Mouse (Mus musculus) hindbrain, embryonic 16.5 days (tissue): ENCODE data around the gene Tarbp2. TPM values are rescaled to one million over a fixed set of nuclear protein-coding genes. Genes with fewer than 3 reads are reported as not detected.

Source experiments
- ATAC-seq: fragments of 200-750 bp; cut with Nextera tagmentation; 2 replicates; pipeline ENCODE4 v1.8.0; 2017; ENCODE audit warnings: moderate TSS enrichment, moderate library complexity
- H3K27ac ChIP-seq: fragments of 300-500 bp; sonication (generic); 2 replicates; pipeline ENCODE4 v1.5.1; 2014; ENCODE audit warnings: low read depth, mild to moderate bottlenecking, control low read depth, low read length, moderate library complexity
- H3K27me3 ChIP-seq: fragments of 300-500 bp; sonication (generic); replicated peaks from 2 replicates; pipeline ENCODE4 v1.6.1; 2014; ENCODE audit warnings: low read length; ENCODE audit not compliant: control insufficient read depth, insufficient read depth
- H3K36me3 ChIP-seq: fragments of 300-500 bp; sonication (generic); 2 replicates; pipeline ENCODE4 v1.6.1; 2014; ENCODE audit warnings: mild to moderate bottlenecking, low read length, moderate library complexity, mixed read lengths; ENCODE audit not compliant: control insufficient read depth, insufficient read depth
- H3K4me1 ChIP-seq: fragments of 300-500 bp; sonication (generic); 2 replicates; pipeline ENCODE4 v1.6.1; 2014; ENCODE audit warnings: low read depth, low read length; ENCODE audit not compliant: control insufficient read depth, insufficient read depth
- H3K4me2 ChIP-seq: fragments of 300-500 bp; sonication (generic); 2 replicates; pipeline ENCODE4 v1.6.1; 2014; ENCODE audit warnings: mild to moderate bottlenecking, low read length, control low read depth, moderate library complexity
- H3K4me3 ChIP-seq: fragments of 300-500 bp; sonication (generic); 2 replicates; pipeline ENCODE4 v1.5.1; 2014; ENCODE audit warnings: mild to moderate bottlenecking, low read length, control low read depth, moderate library complexity
- H3K9ac ChIP-seq: fragments of 300-500 bp; sonication (generic); 2 replicates; pipeline ENCODE4 v1.6.1; 2014; ENCODE audit warnings: low read depth, mild to moderate bottlenecking, control low read depth, low read length, moderate library complexity
- H3K9me3 ChIP-seq: fragments of 300-500 bp; sonication (generic); 2 replicates; pipeline ENCODE4 v1.6.1; 2014; ENCODE audit warnings: mild to moderate bottlenecking, low read length, moderate library complexity; ENCODE audit not compliant: control insufficient read depth
- WGBS: fragments of 180-500 bp; shearing (Covaris S2); extraction: QIAGEN DNeasy Blood & Tissue Kit; methylation state at CpG from one replicate; pipeline ENCODE4 v1.1.7; 2014; 5-methylcytosine and 5-hydroxymethylcytosine counted together
- polyA plus RNA-seq: library from polyadenylated mRNA; unstranded; fragments of >200 nt; fragmentation: Nextera tagmentation; extraction: Ambion mirVana; gene quantifications from 2 replicates; pipeline ENCODE4 v1.2.1, GENCODE M21; 2015

Gene Tarbp2
- polyA plus RNA-seq, 1 experiment from 2014 or later, result 104 TPM

DNA sequence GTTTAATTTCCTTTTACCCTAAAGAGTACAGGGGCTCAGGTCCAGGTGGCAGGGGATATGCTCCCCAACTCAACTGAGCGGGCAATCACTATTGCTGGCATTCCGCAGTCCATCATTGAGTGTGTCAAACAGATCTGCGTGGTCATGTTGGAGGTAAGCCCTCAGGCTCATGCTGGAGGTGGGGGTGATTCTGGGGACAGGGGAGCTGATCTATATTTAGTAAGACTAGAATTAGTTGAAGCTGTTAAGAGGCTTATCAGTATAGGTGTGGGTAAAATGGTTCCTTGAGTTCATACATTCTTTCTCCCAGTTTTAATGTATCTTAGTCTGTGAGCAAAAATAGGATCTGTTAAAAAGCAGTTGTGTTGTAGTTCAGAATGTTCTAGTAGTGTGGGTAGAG is 34.9 kb upstream of the Tarbp2 start:
- no peak overlapping the region for H3K27ac ChIP-seq
- WGBS, result 92% methylated on average over 3 of the region's 3 CpGs
- no peak overlapping the region for H3K4me2 ChIP-seq
- H3K36me3 ChIP-seq, result peaks cover 43% of the 10 kb centered on the region
- ATAC-seq, result no peak
- no peaks in the 10 kb centered on the region for H3K27me3 ChIP-seq
- H3K4me3 ChIP-seq, result no peak overlapping the region
- H3K9me3 ChIP-seq, result no peaks in the 10 kb centered on the region
- H3K9ac ChIP-seq, result no peak overlapping the region
- H3K4me1 ChIP-seq, result no peaks in the 10 kb centered on the region

DNA sequence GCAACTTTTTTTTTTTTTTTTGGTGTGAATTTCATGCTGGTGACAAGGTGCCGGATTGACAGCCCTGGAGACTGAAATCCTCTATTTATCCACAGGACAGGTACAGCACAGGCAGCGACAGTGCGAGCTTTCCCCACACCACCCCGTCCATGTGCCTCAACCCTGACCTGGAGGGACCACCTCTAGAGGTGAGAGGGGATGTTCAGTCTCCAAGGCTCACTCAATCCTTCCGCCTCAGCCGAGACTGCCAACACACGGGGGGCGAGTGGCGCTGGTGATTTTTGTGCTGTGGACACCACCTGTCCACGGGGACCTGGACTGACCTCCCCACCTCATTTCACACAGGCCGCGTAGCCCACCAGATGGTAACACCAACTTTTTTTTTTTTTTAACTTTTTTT is 32.1 kb upstream of the Tarbp2 start:
- Histone ChIP-seq H3K9me3 (no peaks in the 10 kb centered on the region), H3K27me3 (no peaks in the 10 kb centered on the region), H3K4me2 (no peak overlapping the region), H3K9ac (no peak overlapping the region), H3K36me3 (peaks cover 57% of the 10 kb centered on the region), H3K4me1 (no peaks in the 10 kb centered on the region), H3K27ac (no peak overlapping the region), H3K4me3 (no peak overlapping the region)
- no peak for ATAC-seq
- WGBS, result 90% methylated on average over 12 of the region's 12 CpGs

DNA sequence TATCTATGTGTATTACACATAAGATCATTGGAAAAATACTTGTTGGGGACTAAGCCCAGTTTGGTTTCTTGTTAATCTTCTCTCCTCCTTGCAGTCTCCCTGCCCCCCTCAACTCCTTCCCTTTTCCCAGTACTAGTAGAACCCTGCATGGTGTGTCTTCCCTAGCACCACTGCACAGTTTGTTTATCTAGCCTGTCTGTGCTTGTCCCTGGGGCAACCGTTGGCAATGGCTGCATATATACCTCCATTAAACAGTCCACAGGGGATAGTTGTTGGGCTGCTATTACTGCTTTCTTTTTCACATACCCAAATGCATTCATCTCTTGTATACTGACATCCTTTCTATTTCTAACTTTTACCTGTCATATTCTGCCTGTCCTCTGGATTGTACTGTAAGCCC is 30.3 kb upstream of the Tarbp2 start:
- Histone ChIP-seq H3K9me3 (no peaks in the 10 kb centered on the region), H3K36me3 (peaks cover 59% of the 10 kb centered on the region), H3K4me2 (no peak overlapping the region), H3K9ac (no peak overlapping the region), H3K27me3 (no peaks in the 10 kb centered on the region), H3K4me1 (no peaks in the 10 kb centered on the region), H3K27ac (no peak overlapping the region), H3K4me3 (no peak overlapping the region)
- no peak for ATAC-seq
- WGBS, result 64% methylated on average over 1 of the region's 1 CpGs

DNA sequence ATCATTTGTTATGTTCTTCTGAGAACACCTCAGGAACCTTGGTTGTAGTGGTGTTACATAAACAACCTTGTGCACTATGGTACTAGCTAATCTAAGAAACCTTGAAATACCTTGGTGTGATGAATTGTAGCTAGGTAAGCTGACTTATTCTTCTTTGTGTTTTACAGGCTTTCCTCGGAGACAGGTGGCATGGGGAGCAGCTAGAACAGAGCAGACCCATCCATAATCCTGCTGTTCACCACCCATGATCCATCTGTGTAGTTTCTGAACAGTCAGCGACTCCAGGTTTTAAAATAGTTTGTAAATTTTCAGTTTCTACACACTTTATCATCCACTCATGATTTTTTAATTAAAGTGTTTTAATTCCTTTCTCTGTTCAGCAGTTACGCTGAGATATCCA is 19.7 kb upstream of the Tarbp2 start:
- Histone ChIP-seq H3K4me1 (no peaks in the 10 kb centered on the region), H3K9ac (no peak overlapping the region), H3K9me3 (no peaks in the 10 kb centered on the region), H3K27ac (no peak overlapping the region), H3K36me3 (peaks cover 47% of the 10 kb centered on the region), H3K27me3 (no peaks in the 10 kb centered on the region), H3K4me2 (no peak overlapping the region), H3K4me3 (no peak overlapping the region)
- 90% methylated on average over 3 of the region's 3 CpGs for WGBS
- ATAC-seq, result no peak

DNA sequence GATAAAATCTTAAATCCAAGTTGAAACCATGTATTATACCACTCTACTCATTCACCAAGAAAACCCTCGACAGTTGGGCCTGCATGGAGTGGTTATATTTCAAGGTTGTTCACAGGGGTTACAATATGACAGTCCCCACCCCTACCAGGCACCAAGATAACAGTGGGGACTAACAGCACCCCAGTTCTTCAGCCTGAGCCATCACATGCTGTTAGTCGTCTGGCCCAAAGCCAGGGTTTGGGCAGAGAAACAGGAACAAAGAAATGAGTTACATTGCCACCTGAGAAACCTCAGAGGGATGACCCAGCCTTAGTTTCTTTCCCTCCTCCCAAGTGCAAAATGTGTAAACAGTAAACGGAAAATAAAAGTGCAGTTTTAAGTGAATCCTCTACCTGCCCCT is 18.6 kb upstream of the Tarbp2 start:
- H3K9me3 ChIP-seq, result no peaks in the 10 kb centered on the region
- H3K9ac ChIP-seq, result no peak overlapping the region
- WGBS, result 77% methylated on average over 3 of the region's 3 CpGs
- H3K4me2 ChIP-seq, result no peak overlapping the region
- peaks cover 57% of the 10 kb centered on the region for H3K36me3 ChIP-seq
- H3K4me3 ChIP-seq, result no peak overlapping the region
- no peaks in the 10 kb centered on the region for H3K4me1 ChIP-seq
- H3K27ac ChIP-seq, result no peak overlapping the region
- H3K27me3 ChIP-seq, result no peaks in the 10 kb centered on the region
- ATAC-seq, result no peak

DNA sequence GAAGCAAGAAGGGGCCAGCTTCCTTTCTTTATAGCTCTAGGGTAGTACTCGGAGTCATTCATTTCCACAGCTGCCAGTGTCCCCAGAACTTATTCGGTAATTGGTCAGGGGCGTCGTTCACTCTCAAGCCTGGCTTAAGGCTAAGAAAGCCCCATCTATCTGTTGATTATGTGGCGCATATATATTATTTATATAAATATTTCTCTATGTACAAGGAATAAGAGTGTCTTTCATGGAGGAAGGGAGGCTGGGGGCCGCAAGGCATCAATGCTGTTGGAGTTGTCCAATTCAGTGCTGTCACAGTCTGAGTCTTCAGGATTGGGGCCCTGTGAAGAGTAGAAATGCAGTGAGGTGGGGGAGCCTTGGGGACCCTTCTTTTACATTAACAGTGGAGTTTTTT is 18.1 kb upstream of the Tarbp2 start:
- 88% methylated on average over 6 of the region's 6 CpGs for WGBS
- Histone ChIP-seq H3K27ac (no peak overlapping the region), H3K9ac (no peak overlapping the region), H3K4me1 (no peaks in the 10 kb centered on the region), H3K27me3 (no peaks in the 10 kb centered on the region), H3K4me2 (no peak overlapping the region), H3K4me3 (no peak overlapping the region), H3K9me3 (no peaks in the 10 kb centered on the region), H3K36me3 (peaks cover 60% of the 10 kb centered on the region)
- ATAC-seq, result no peak

DNA sequence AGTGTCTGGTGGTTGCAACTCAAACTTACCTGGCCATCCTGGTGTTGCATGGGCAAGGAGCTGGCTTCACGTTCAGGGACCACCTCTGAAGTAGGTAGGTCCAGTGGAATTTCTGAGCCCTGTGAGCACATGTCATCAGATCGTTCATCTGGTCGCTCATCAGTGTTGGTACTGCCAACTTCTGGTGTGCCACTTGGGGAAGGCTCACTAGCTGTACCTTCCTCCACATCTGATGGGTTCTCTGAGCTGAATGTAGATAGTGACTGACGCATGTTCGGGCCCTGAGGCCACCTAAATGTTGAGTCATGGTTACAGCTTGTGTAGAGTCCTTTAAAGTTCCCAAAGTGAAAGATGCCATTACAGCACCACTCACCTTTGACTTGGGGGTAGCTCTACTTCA is 17.5 kb upstream of the Tarbp2 start:
- H3K9me3 ChIP-seq, result no peaks in the 10 kb centered on the region
- 86% methylated on average over 5 of the region's 5 CpGs for WGBS
- H3K36me3 ChIP-seq, result peaks cover 60% of the 10 kb centered on the region
- H3K27me3 ChIP-seq, result no peaks in the 10 kb centered on the region
- no peak overlapping the region for H3K9ac ChIP-seq
- no peaks in the 10 kb centered on the region for H3K4me1 ChIP-seq
- H3K27ac ChIP-seq, result no peak overlapping the region
- no peak for ATAC-seq
- no peak overlapping the region for H3K4me3 ChIP-seq
- H3K4me2 ChIP-seq, result no peak overlapping the region

DNA sequence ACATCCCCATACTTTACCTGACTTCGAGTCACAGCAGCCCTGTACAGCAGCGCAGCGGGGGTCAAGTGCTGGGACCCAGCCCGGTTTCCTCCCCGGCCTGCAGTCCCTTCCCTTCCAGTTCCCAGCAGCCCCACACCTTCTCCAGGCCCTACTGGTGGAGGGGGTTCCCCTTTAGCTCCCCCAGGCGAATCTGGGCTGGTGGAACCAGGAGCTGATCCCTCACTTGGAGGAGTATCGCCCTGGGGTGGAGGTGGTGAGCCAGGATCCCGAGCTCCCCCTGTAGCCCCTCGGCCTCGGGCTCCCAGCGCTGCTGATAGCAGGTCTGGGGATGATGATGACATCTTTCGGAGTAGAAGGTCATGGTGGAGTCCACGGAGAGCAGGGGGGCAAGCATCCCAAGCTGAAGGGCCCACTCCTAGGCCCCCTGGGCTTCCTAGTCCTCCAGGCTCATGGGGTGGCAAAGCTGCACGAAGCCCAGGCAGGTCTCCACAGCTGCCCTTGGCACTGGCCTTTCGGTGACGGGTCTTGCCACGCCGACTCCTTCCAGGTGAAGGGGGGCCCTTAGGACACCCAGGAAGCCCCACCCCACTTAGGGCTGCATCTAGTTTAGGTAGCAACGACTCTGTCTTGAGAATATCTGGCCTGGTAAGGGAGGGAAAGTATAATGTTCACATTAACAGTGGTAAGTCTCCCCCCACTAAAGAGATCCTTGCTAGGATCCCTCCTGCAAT is 16.7 kb upstream of the Tarbp2 start:
- peak; percentile 32 for ATAC-seq
- no peaks in the 10 kb centered on the region for H3K27me3 ChIP-seq
- H3K9ac ChIP-seq, result no peak overlapping the region
- no peak overlapping the region for H3K27ac ChIP-seq
- 88% methylated on average over 19 of the region's 19 CpGs for WGBS
- H3K9me3 ChIP-seq, result no peaks in the 10 kb centered on the region
- H3K4me2 ChIP-seq, result no peak overlapping the region
- peaks cover 57% of the 10 kb centered on the region for H3K36me3 ChIP-seq
- no peak overlapping the region for H3K4me3 ChIP-seq
- no peaks in the 10 kb centered on the region for H3K4me1 ChIP-seq

DNA sequence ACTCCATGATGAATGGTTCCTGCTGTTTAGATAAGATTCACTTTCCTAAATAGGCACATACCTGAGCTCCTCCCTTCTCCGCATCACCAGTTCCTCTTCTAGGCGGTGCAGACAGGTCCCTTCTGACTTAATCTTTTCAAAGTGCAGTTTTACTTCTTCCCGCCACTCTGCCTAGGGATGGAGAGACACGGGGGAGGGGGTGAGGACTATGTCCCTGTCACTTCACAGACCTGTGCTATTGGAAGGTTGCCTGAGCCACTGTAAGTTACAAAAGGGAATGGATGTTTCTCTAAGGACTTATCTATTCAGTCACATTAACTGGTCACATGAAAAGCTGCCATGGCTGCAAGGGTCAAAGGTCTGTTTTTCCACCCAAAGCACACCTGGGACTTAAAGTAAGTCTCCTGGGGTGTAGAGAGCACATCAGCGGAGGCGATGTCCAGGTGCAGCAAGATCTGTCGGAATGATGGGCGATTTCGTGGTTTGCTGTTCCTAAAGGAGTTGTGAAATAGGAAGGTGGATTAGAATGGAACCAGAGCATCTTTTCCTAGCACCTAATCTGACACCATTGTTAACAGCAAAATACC is 15.6 kb upstream of the Tarbp2 start:
- no peak overlapping the region for H3K4me3 ChIP-seq
- WGBS, result 80% methylated on average over 9 of the region's 9 CpGs
- ATAC-seq, result no peak
- H3K36me3 ChIP-seq, result peaks cover 57% of the 10 kb centered on the region
- no peaks in the 10 kb centered on the region for H3K4me1 ChIP-seq
- H3K9ac ChIP-seq, result no peak overlapping the region
- no peaks in the 10 kb centered on the region for H3K9me3 ChIP-seq
- H3K27me3 ChIP-seq, result no peaks in the 10 kb centered on the region
- no peak overlapping the region for H3K4me2 ChIP-seq
- H3K27ac ChIP-seq, result no peak overlapping the region
